Mouse (Mus musculus): ENCODE results near the gene Anapc4. TPM values are rescaled to one million over a fixed set of nuclear protein-coding genes. Genes with fewer than 3 reads are reported as not detected.

Anapc4 gene
- polyA plus RNA-seq, 1 experiment = 4.6 TPM

DNA sequence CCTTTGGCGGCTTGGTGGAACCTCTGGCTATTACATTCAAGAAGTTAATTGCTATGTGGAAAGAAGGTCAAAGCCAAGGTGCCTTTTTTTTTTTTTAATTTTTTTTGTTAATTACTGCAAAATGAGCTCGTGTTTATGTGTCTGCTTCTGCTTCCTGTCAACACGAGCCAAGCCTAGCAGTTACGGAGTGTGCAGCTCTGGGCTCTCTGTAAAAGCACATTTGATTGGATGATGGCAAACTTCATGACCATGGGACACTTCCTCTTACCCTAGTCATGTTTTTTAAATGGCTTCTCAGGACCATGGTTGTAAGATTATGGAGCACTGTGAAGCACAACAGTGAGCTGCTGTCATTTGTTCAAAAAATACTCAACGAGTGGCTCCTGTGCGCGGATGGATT, 26.8 kb upstream of the Anapc4 start:
- 86% methylated on average over 7 of the region's 7 CpGs for WGBS
- TF ChIP-seq CTCF (IDR thresholded peaks at IDR 0.05; ENCODE audit: extremely low read depth, insufficient read length, insufficient replicate concordance, low read depth, low read length) = no peak
- no peak for TF ChIP-seq POLR2A (IDR thresholded peaks at IDR 0.05; ENCODE audit: low read depth, low read length)
- no peaks in the 10 kb centered on the region; the same call in 1 of the 2 replicates for H3K4me1 ChIP-seq (ENCODE audit: control insufficient read depth, insufficient read depth, insufficient read length, low read length)

DNA sequence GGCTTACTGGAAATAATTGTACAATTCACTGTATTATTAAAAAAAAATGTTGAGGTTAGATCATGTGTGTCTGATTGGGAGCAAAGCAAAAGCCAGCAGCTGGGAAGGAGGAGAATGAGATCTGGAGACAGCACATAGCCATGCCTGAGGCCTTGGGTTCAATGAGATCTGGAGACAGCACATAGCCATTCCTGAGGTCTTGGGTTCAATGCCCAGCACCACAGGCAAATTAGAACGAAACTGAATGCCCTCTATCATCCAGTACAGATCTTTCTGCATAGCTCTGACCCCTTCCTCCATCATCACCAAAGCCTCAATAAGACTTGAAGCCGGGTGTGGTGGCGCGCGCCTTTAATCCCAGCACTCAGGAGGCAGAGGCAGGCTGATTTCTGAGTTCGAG, 23.4 kb upstream of the Anapc4 start:
- Histone ChIP-seq H3K4me1 (ENCODE audit: control insufficient read depth, insufficient read depth, insufficient read length, low read length) (peaks cover 3% of the 10 kb centered on the region; the same call in 1 of the 2 replicates), H3K27ac (ENCODE audit: insufficient read depth, low read depth, low read length) (no peak overlapping the region), H3K36me3 (ENCODE audit: control insufficient read depth, insufficient read depth, low read length) (peaks cover 23% of the 10 kb centered on the region), H3K27me3 (ENCODE audit: control insufficient read depth, insufficient read depth, low read length) (no peaks in the 10 kb centered on the region), H3K4me3 (ENCODE audit: low read depth, low read length) (no peak overlapping the region)
- WGBS = 82% methylated on average over 6 of the region's 6 CpGs
- no peak for TF ChIP-seq POLR2A (IDR thresholded peaks at IDR 0.05; ENCODE audit: low read depth, low read length)
- TF ChIP-seq CTCF (IDR thresholded peaks at IDR 0.05; ENCODE audit: extremely low read depth, insufficient read length, insufficient replicate concordance, low read depth, low read length) = no peak

More for the DNA sequence above, 26.8 kb upstream of the Anapc4 start:
- H3K27ac ChIP-seq (ENCODE audit: insufficient read depth, low read depth, low read length) = no peak overlapping the region
- H3K36me3 ChIP-seq (ENCODE audit: control insufficient read depth, insufficient read depth, low read length) = peaks cover 16% of the 10 kb centered on the region
- H3K4me3 ChIP-seq (ENCODE audit: low read depth, low read length) = no peak overlapping the region
- no peaks in the 10 kb centered on the region for H3K27me3 ChIP-seq (ENCODE audit: control insufficient read depth, insufficient read depth, low read length)

DNA sequence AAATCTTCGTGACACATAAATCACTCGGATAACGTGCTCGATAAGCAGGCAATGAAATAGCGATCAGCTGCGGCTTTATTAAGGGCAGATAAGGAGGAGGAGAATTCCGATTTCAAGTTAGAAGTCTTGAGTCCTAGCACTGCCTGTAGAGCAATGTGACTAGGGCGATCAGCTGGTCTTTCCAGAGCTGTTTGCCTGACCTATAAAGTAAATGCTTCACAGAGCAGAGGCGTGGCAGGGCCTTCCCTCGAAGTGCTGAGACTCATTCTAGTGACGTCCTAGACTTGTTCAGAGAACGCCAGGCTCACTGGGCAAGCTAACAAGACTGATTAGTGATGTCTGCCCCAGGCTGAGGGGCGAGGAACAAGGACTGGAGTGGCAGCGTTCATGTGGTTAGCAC, 22.8 kb upstream of the Anapc4 start:
- Histone ChIP-seq H3K4me1 (ENCODE audit: control insufficient read depth, insufficient read depth, insufficient read length, low read length) (peaks cover 3% of the 10 kb centered on the region; the same call in 1 of the 2 replicates), H3K27ac (ENCODE audit: insufficient read depth, low read depth, low read length) (no peak overlapping the region), H3K4me3 (ENCODE audit: low read depth, low read length) (no peak overlapping the region), H3K36me3 (ENCODE audit: control insufficient read depth, insufficient read depth, low read length) (peaks cover 27% of the 10 kb centered on the region), H3K27me3 (ENCODE audit: control insufficient read depth, insufficient read depth, low read length) (no peaks in the 10 kb centered on the region)
- 41% methylated on average over 14 of the region's 14 CpGs for WGBS
- no peak for TF ChIP-seq CTCF (IDR thresholded peaks at IDR 0.05; ENCODE audit: extremely low read depth, insufficient read length, insufficient replicate concordance, low read depth, low read length)
- TF ChIP-seq POLR2A (IDR thresholded peaks at IDR 0.05; ENCODE audit: low read depth, low read length) = no peak

DNA sequence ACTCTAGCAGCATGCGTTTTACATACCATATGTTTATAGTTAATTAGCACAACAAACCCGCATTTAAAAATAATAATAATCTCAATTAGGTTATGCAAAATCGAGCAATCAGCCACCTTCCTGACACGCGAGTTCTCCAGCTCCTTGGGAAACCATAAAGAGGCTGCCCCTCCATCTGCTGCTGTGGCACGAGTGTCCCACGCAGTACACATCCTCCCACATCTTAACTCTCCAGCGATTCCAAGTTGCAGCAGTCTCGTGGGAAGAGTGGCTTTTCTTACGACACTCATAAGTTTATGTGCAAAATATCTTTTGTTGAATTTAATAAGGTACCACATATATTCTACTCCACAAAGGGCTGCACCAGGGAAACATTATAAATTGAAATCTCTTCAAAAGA, 21.4 kb upstream of the Anapc4 start:
- Histone ChIP-seq H3K36me3 (ENCODE audit: control insufficient read depth, insufficient read depth, low read length) (peaks cover 25% of the 10 kb centered on the region), H3K27ac (ENCODE audit: insufficient read depth, low read depth, low read length) (no peak overlapping the region), H3K27me3 (ENCODE audit: control insufficient read depth, insufficient read depth, low read length) (no peaks in the 10 kb centered on the region), H3K4me1 (ENCODE audit: control insufficient read depth, insufficient read depth, insufficient read length, low read length) (peaks cover 3% of the 10 kb centered on the region; the same call in 1 of the 2 replicates), H3K4me3 (ENCODE audit: low read depth, low read length) (no peak overlapping the region)
- no peak for TF ChIP-seq CTCF (IDR thresholded peaks at IDR 0.05; ENCODE audit: extremely low read depth, insufficient read length, insufficient replicate concordance, low read depth, low read length)
- no peak for TF ChIP-seq POLR2A (IDR thresholded peaks at IDR 0.05; ENCODE audit: low read depth, low read length)
- 97% methylated on average over 10 of the region's 10 CpGs for WGBS

DNA sequence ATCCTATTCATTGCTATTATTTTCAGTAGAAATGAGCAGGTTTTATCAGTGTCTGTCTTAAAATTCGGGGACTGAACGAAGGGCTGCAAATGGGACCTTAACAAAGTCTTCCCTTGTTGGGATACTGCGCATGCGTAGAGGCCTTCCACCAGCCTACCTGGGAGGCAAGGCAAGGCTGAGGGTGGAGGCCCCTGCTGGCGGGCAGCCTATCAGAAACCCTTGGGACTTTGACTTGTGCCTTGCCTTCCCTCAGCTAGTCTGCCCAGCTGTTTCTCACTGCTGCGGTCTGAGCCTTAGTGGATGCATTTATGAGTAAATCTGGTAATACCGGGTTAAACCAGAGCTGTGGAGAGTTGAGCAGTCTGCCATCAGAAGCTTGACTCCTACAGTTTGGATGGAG, 20.5 kb upstream of the Anapc4 start:
- Histone ChIP-seq H3K4me1 (ENCODE audit: control insufficient read depth, insufficient read depth, insufficient read length, low read length) (peaks cover 3% of the 10 kb centered on the region; the same call in 1 of the 2 replicates), H3K27ac (ENCODE audit: insufficient read depth, low read depth, low read length) (no peak overlapping the region), H3K4me3 (ENCODE audit: low read depth, low read length) (no peak overlapping the region), H3K27me3 (ENCODE audit: control insufficient read depth, insufficient read depth, low read length) (no peaks in the 10 kb centered on the region), H3K36me3 (ENCODE audit: control insufficient read depth, insufficient read depth, low read length) (peaks cover 21% of the 10 kb centered on the region)
- TF ChIP-seq CTCF (IDR thresholded peaks at IDR 0.05; ENCODE audit: extremely low read depth, insufficient read length, insufficient replicate concordance, low read depth, low read length) = no peak
- no peak for TF ChIP-seq POLR2A (IDR thresholded peaks at IDR 0.05; ENCODE audit: low read depth, low read length)
- 51% methylated on average over 7 of the region's 7 CpGs for WGBS

DNA sequence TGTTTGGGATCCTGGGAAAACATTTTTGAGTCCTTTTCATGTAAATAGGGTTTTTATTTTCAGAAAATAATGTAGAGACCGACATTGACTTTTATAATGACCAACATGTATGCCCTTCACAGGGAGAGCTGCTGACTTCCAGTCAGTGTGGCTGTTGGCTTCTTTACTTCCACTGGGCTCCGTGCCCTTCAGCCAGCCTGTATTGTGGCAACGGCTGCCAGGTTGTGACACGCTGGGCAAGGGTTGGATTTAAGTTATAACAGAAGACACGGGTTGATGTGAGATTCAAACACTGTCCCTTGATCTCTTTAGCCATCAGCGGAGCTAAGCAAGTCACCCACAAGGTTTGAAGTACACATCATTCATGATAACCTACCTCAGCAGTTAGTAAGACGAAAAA, 15.1 kb upstream of the Anapc4 start:
- H3K27ac ChIP-seq (ENCODE audit: insufficient read depth, low read depth, low read length) = no peak overlapping the region
- peaks cover 2% of the 10 kb centered on the region; the same call in 1 of the 2 replicates for H3K4me1 ChIP-seq (ENCODE audit: control insufficient read depth, insufficient read depth, insufficient read length, low read length)
- H3K4me3 ChIP-seq (ENCODE audit: low read depth, low read length) = no peak overlapping the region
- H3K27me3 ChIP-seq (ENCODE audit: control insufficient read depth, insufficient read depth, low read length) = no peaks in the 10 kb centered on the region
- 92% methylated on average over 7 of the region's 7 CpGs for WGBS
- H3K36me3 ChIP-seq (ENCODE audit: control insufficient read depth, insufficient read depth, low read length) = peaks cover 27% of the 10 kb centered on the region
- TF ChIP-seq CTCF (IDR thresholded peaks at IDR 0.05; ENCODE audit: extremely low read depth, insufficient read length, insufficient replicate concordance, low read depth, low read length) (no peak), POLR2A (IDR thresholded peaks at IDR 0.05; ENCODE audit: low read depth, low read length) (no peak)

DNA sequence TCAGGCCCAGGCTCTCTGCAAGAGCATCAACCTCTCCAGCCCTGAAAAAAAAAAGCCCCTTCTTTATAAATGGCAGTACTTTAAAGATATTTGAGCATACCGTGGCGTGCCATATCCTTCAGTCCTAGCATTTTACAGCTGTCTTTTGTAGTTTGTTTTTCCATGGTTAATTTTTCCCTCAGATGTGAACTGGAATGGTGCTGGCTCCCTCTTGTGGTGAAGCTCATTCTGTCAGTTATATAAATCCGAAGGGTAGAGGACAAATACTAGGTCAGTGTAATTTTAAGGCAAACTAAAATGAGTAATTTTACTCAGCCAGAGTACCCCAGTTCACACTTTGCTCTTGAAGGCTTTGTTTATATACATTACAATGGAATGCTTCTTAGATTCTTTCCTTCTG, 12.1 kb upstream of the Anapc4 start:
- no peaks in the 10 kb centered on the region for H3K4me1 ChIP-seq (ENCODE audit: control insufficient read depth, insufficient read depth, insufficient read length, low read length)
- no peak overlapping the region for H3K27ac ChIP-seq (ENCODE audit: insufficient read depth, low read depth, low read length)
- no peak overlapping the region for H3K4me3 ChIP-seq (ENCODE audit: low read depth, low read length)
- TF ChIP-seq POLR2A (IDR thresholded peaks at IDR 0.05; ENCODE audit: low read depth, low read length) (no peak), CTCF (IDR thresholded peaks at IDR 0.05; ENCODE audit: extremely low read depth, insufficient read length, insufficient replicate concordance, low read depth, low read length) (no peak)
- H3K27me3 ChIP-seq (ENCODE audit: control insufficient read depth, insufficient read depth, low read length) = no peaks in the 10 kb centered on the region
- WGBS = 20% methylated on average over 3 of the region's 3 CpGs
- peaks cover 21% of the 10 kb centered on the region for H3K36me3 ChIP-seq (ENCODE audit: control insufficient read depth, insufficient read depth, low read length)
